Mouse (Mus musculus) midbrain, postnatal 0 days (tissue): ENCODE results near the gene Med27. TPM values are rescaled to one million over a fixed set of nuclear protein-coding genes. Genes with fewer than 3 reads are reported as not detected.

Experiments
- ATAC-seq: fragments of 200-750 bp; cut with Nextera tagmentation; 2 replicates; pipeline ENCODE4 v1.8.0; 2017; ENCODE audit warnings: moderate number of reproducible peaks, mild to moderate bottlenecking, moderate TSS enrichment, moderate library complexity; ENCODE audit not compliant: low FRiP score
- DNase-seq: peaks from one replicate; pipeline ENCODE4 v3.0.0-alpha.2; 2015; ENCODE audit warnings: low spot score
- H3K27ac ChIP-seq: fragments of 300-500 bp; sonication (generic); 2 replicates; pipeline ENCODE4 v1.5.1; 2014; ENCODE audit warnings: low read depth, mild to moderate bottlenecking, low read length, mixed read lengths
- H3K27me3 ChIP-seq: fragments of 300-500 bp; sonication (generic); 2 replicates; pipeline ENCODE4 v1.6.1; 2014; ENCODE audit warnings: low read length, control low read depth, mixed read lengths; ENCODE audit not compliant: insufficient read depth
- H3K36me3 ChIP-seq: fragments of 300-500 bp; sonication (generic); 2 replicates; pipeline ENCODE4 v1.6.1; 2014; ENCODE audit warnings: low read length, control low read depth, mixed read lengths; ENCODE audit not compliant: insufficient read depth
- H3K4me1 ChIP-seq: fragments of 300-500 bp; sonication (generic); 2 replicates; pipeline ENCODE4 v1.6.1; 2014; ENCODE audit warnings: mild to moderate bottlenecking, control low read depth, antibody characterized with exemption, low read length, mixed read lengths; ENCODE audit not compliant: insufficient read depth
- H3K4me2 ChIP-seq: fragments of 300-500 bp; sonication (generic); 2 replicates; pipeline ENCODE4 v1.6.1; 2014; ENCODE audit warnings: low read depth, mild to moderate bottlenecking, low read length, mixed read lengths; ENCODE audit not compliant: poor library complexity, severe bottlenecking
- H3K4me3 ChIP-seq: fragments of 300-500 bp; sonication (generic); 2 replicates; pipeline ENCODE4 v1.5.1; 2014; ENCODE audit warnings: low read depth, mild to moderate bottlenecking, low read length, moderate library complexity
- H3K9ac ChIP-seq: fragments of 300-500 bp; sonication (generic); replicated peaks from 2 replicates; pipeline ENCODE4 v1.6.1; 2014; ENCODE audit warnings: mild to moderate bottlenecking, low read length, moderate library complexity, mixed read lengths; ENCODE audit not compliant: poor library complexity, severe bottlenecking
- H3K9me3 ChIP-seq: fragments of 300-500 bp; sonication (generic); 2 replicates; pipeline ENCODE4 v1.6.1; 2016; ENCODE audit warnings: low read length, control low read depth
- CTCF ChIP-seq: IDR thresholded peaks from 2 replicates; pipeline ENCODE4 v1.5.1; 2016; ENCODE audit warnings: antibody characterized with exemption, mild to moderate bottlenecking
- WGBS: fragments of 180-500 bp; shearing (Covaris S2); extraction: QIAGEN DNeasy Blood & Tissue Kit; methylation state at CpG from one replicate; pipeline ENCODE4 v1.1.7; 2014; 5-methylcytosine and 5-hydroxymethylcytosine counted together
- polyA plus RNA-seq: library from polyadenylated mRNA; unstranded; fragments of >200 nt; fragmentation: Nextera tagmentation; extraction: Ambion mirVana; gene quantifications from 2 replicates; pipeline ENCODE4 v1.2.1, GENCODE M21; 2015
- total RNA-seq: library from RNA; depleted of rRNA; stranded (reverse); fragments of >200 nt; gene quantifications from 2 replicates; pipeline ENCODE4 v1.2.3, GENCODE M21; 2014

Med27 gene
- total and polyA plus RNA-seq, 2 experiments from 2014 or later: 58.0 to 65.0 TPM

- 82% methylated on average over 3 of the region's 3 CpGs for WGBS
- DNase-seq: no peak
Measured at GRCm38 (mm10) chr2:29426684-29427083, 80.1 kb downstream of the Med27 start.

DNA sequence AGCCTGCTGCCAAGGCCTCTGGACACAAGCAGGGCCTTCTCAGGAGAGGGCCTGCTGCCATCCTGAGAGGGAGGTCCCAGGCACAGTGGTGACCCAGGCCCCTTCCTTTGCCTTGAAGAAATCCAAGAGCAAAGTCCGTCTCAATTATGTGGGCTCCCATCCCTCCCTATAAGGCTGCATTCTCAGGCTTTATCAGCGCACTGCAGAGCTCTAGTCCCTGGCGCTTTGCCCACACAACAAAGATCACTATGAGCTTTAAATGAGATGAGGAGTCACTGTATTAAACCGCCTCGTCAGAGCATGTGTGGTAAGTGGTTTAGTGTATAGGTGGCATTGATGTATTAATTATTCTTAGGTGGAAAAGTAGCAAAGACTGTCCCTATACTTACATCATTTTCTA is 85.9 kb downstream of the Med27 start:
- no peak for TF ChIP-seq CTCF
- Histone ChIP-seq H3K27ac (no peak overlapping the region), H3K27me3 (no peaks in the 10 kb centered on the region), H3K4me2 (no peak overlapping the region), H3K4me1 (no peaks in the 10 kb centered on the region), H3K9me3 (no peaks in the 10 kb centered on the region), H3K36me3 (no peaks in the 10 kb centered on the region), H3K4me3 (no peak overlapping the region), H3K9ac (no peak overlapping the region)
- DNase-seq: no peak
- WGBS: 52% methylated on average over 5 of the region's 5 CpGs
- ATAC-seq: no peak

More at GRCm38 (mm10) chr2:29426684-29427083, 80.1 kb downstream of the Med27 start:
- no peak overlapping the region for H3K4me3 ChIP-seq
- ATAC-seq: no peak
- no peaks in the 10 kb centered on the region for H3K4me1 ChIP-seq
- no peak for TF ChIP-seq CTCF
- no peaks in the 10 kb centered on the region for H3K27me3 ChIP-seq
- H3K36me3 ChIP-seq: no peaks in the 10 kb centered on the region
- H3K9me3 ChIP-seq: no peaks in the 10 kb centered on the region
- no peak overlapping the region for H3K27ac ChIP-seq
- H3K4me2 ChIP-seq: no peak overlapping the region
- no peak overlapping the region for H3K9ac ChIP-seq

DNA sequence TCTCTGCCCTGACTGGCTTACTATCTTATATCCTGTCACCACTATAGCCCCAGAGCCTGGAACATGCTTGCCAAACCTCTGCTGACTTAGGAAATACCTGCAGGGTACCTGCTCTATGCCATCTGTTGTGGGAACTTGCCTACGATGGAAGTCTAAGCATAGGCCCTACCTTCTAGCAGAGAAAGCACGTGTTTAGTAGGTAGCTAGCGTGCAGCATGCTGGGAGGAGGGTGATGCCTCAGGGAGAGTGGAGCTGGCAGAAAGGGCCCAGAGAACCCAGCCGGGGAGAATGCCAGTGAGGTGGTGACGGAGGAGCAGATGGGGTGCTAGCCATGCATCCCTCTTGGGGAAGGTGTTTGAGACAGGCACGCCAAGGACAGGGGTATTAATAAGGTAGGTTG is 89.8 kb downstream of the Med27 start:
- H3K4me1 ChIP-seq: no peaks in the 10 kb centered on the region
- no peaks in the 10 kb centered on the region for H3K36me3 ChIP-seq
- no peaks in the 10 kb centered on the region for H3K27me3 ChIP-seq
- H3K4me2 ChIP-seq: no peak overlapping the region
- ATAC-seq (no peak), DNase-seq (no peak)
- no peak overlapping the region for H3K4me3 ChIP-seq
- no peaks in the 10 kb centered on the region for H3K9me3 ChIP-seq
- no peak overlapping the region for H3K27ac ChIP-seq
- H3K9ac ChIP-seq: no peak overlapping the region
- 90% methylated on average over 6 of the region's 6 CpGs for WGBS
- no peak for TF ChIP-seq CTCF

- 83% methylated on average over 5 of the region's 5 CpGs for WGBS
- no peak for TF ChIP-seq CTCF
- DNase-seq: no peak
- no peaks in the 10 kb centered on the region for H3K36me3 ChIP-seq
- no peak overlapping the region for H3K27ac ChIP-seq
- no peak for ATAC-seq
- no peak overlapping the region for H3K4me2 ChIP-seq
- no peaks in the 10 kb centered on the region for H3K9me3 ChIP-seq
- H3K4me3 ChIP-seq: no peak overlapping the region
- H3K27me3 ChIP-seq: no peaks in the 10 kb centered on the region
- no peaks in the 10 kb centered on the region for H3K4me1 ChIP-seq
- no peak overlapping the region for H3K9ac ChIP-seq
Measured at GRCm38 (mm10) chr2:29437111-29437510, 90.5 kb downstream of the Med27 start.

- H3K9me3 ChIP-seq: no peaks in the 10 kb centered on the region
- no peak overlapping the region for H3K27ac ChIP-seq
- ATAC-seq (no peak), DNase-seq (no peak)
- WGBS: 95% methylated on average over 4 of the region's 4 CpGs
- no peaks in the 10 kb centered on the region for H3K27me3 ChIP-seq
- H3K4me1 ChIP-seq: no peaks in the 10 kb centered on the region
- TF ChIP-seq CTCF: no peak
- no peaks in the 10 kb centered on the region for H3K36me3 ChIP-seq
- no peak overlapping the region for H3K9ac ChIP-seq
- no peak overlapping the region for H3K4me3 ChIP-seq
- H3K4me2 ChIP-seq: no peak overlapping the region
Measured at GRCm38 (mm10) chr2:29437861-29438529, 91.4 kb downstream of the Med27 start.

DNA sequence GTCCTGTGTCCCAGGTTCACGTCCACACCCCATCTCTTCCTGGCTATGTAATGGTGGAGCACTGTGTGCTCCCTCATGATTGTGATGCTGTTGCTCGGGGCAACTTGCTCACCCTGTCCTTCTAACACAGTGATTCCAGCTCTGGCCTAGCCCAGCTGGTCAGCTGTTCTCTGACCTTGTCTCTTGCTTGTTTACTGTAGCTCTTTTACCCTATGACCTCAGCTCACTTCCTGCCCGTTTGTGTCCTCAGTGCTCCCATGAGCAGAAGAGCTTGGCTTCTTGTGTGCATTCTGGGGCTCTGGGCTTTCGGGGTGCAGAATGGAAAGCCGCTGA is 91.9 kb downstream of the Med27 start:
- TF ChIP-seq CTCF: no peak
- Histone ChIP-seq H3K27ac (no peak overlapping the region), H3K4me3 (no peak overlapping the region), H3K27me3 (no peaks in the 10 kb centered on the region), H3K4me1 (no peaks in the 10 kb centered on the region), H3K9ac (no peak overlapping the region), H3K9me3 (no peaks in the 10 kb centered on the region), H3K4me2 (no peak overlapping the region), H3K36me3 (no peaks in the 10 kb centered on the region)
- WGBS: 90% methylated on average over 5 of the region's 5 CpGs
- ATAC-seq (no peak), DNase-seq (no peak)
